Mouse (Mus musculus) ES-E14 (cell line): ENCODE results near the gene BC107364.

ENCODE experiments used
- HCFC1 ChIP-seq: IDR thresholded peaks from 2 replicates; pipeline ENCODE4 v1.6.1; 2012; ENCODE audit warnings: low read length, inconsistent platforms, borderline replicate concordance; ENCODE audit not compliant: insufficient read depth
- MAFK ChIP-seq: IDR thresholded peaks from 2 replicates; pipeline ENCODE4 v1.6.1; 2014; ENCODE audit warnings: mild to moderate bottlenecking, low read depth, low read length, inconsistent platforms; ENCODE audit not compliant: insufficient read depth
- ZC3H11A ChIP-seq: IDR thresholded peaks from 2 replicates; pipeline ENCODE4 v1.6.1; 2012; ENCODE audit warnings: low read depth, mild to moderate bottlenecking, inconsistent platforms, low read length, borderline replicate concordance
- ZNF384 ChIP-seq: IDR thresholded peaks from 2 replicates; pipeline ENCODE4 v1.6.1; 2012; ENCODE audit warnings: low read depth, low read length, inconsistent platforms

DNA sequence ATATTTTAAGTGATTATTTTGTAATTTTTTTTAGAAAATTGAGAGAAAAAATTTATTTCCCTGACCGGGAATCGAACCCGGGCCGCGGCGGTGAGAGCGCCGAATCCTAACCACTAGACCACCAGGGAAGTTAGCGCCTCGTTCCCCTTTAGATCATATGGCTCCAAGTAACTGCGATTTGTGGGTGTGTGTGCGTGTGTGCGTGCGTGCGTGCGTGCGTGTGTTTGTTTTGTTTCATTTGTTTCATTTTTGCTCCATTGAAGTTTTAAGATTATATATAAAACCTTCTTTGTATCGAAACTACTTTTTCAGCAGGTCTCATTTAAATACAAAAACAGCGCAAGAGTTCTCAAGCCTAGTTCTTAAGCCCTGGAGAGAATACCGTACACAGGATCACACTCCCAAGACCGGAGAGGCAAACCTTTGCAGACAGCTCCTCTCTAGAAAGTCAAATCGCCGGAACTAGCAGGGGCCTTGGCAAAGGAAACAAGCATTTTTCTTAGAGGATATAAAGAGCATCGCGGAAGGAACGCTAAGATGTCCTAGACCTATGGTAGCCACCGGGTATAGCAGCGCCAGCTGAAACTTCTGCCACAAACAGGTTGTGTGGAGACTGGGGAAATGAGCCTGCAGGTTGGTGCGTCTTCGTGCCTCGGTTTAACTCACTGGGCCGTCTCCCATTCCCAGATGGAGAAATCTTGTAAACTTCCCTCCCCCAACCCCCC, 49.4 kb upstream of the BC107364 start:
- no peak for TF ChIP-seq ZC3H11A
- no peak for TF ChIP-seq ZNF384
- TF ChIP-seq HCFC1 = no peak
- TF ChIP-seq MAFK = peak; percentile 79
